Mouse (Mus musculus) heart, embryonic 12.5 days (tissue): ENCODE data around the gene Armc9. TPM values are rescaled to one million over a fixed set of nuclear protein-coding genes. Genes with fewer than 3 reads are reported as not detected.

Source experiments
- ATAC-seq: fragments of 200-750 bp; cut with Nextera tagmentation; 2 replicates; pipeline ENCODE4 v1.8.0; 2017; ENCODE audit warnings: moderate TSS enrichment, moderate library complexity; ENCODE audit not compliant: insufficient number of reproducible peaks, low FRiP score
- H3K27ac ChIP-seq: fragments of 300-500 bp; sonication (generic); 2 replicates; pipeline ENCODE4 v1.5.1; 2016; ENCODE audit warnings: mild to moderate bottlenecking, moderate library complexity; ENCODE audit not compliant: poor library complexity, severe bottlenecking
- H3K27me3 ChIP-seq: fragments of 300-500 bp; sonication (generic); replicated peaks from 2 replicates; pipeline ENCODE4 v1.6.1; 2016; ENCODE audit warnings: mild to moderate bottlenecking, moderate library complexity
- H3K36me3 ChIP-seq: fragments of 300-500 bp; sonication (generic); 2 replicates; pipeline ENCODE4 v1.6.1; 2016; ENCODE audit warnings: mild to moderate bottlenecking, moderate library complexity
- H3K4me1 ChIP-seq: fragments of 300-500 bp; sonication (generic); replicated peaks from 2 replicates; pipeline ENCODE4 v1.6.1; 2016; ENCODE audit warnings: mild to moderate bottlenecking
- H3K4me2 ChIP-seq: fragments of 300-500 bp; sonication (generic); 2 replicates; pipeline ENCODE4 v1.6.1; 2016; ENCODE audit warnings: mild to moderate bottlenecking, moderate library complexity
- H3K4me3 ChIP-seq: fragments of 300-500 bp; sonication (generic); 2 replicates; pipeline ENCODE4 v1.5.1; 2016; ENCODE audit warnings: mild to moderate bottlenecking
- H3K9ac ChIP-seq: fragments of 300-500 bp; sonication (generic); 2 replicates; pipeline ENCODE4 v1.6.1; 2016; ENCODE audit warnings: mild to moderate bottlenecking, moderate library complexity
- H3K9me3 ChIP-seq: fragments of 300-500 bp; sonication (generic); replicated peaks from 2 replicates; pipeline ENCODE4 v1.6.1; 2016; ENCODE audit warnings: mild to moderate bottlenecking, moderate library complexity
- WGBS: fragments of 180-500 bp; shearing (Covaris S2); methylation state at CpG from one replicate; pipeline ENCODE4 v1.1.7; 2016; 5-methylcytosine and 5-hydroxymethylcytosine counted together
- polyA plus RNA-seq: library from polyadenylated mRNA; unstranded; fragments of >200 nt; fragmentation: Nextera tagmentation; extraction: Ambion mirVana; gene quantifications from 2 replicates; pipeline ENCODE4 v1.2.1, GENCODE M21; 2016

Armc9 gene
- polyA plus RNA-seq, 1 experiment from 2014 or later = 14.2 TPM

GRCm38 (mm10) chr1:86253410-86253809 lies 98.8 kb downstream of the Armc9 start:
- Histone ChIP-seq H3K9ac (no peak overlapping the region), H3K27ac (no peak overlapping the region), H3K4me3 (no peak overlapping the region), H3K36me3 (peaks cover 7% of the 10 kb centered on the region), H3K27me3 (no peaks in the 10 kb centered on the region), H3K9me3 (no peaks in the 10 kb centered on the region), H3K4me2 (no peak overlapping the region), H3K4me1 (peaks cover 13% of the 10 kb centered on the region)
- no peak for ATAC-seq
- whole genome bisulfite sequencing = 77% methylated on average over 8 of the region's 8 CpGs

- no peak for ATAC-seq
- H3K4me1 ChIP-seq = peaks cover 11% of the 10 kb centered on the region
- H3K27ac ChIP-seq = no peak overlapping the region
- H3K4me3 ChIP-seq = no peak overlapping the region
- H3K4me2 ChIP-seq = no peak overlapping the region
- no peaks in the 10 kb centered on the region for H3K27me3 ChIP-seq
- no peaks in the 10 kb centered on the region for H3K36me3 ChIP-seq
- H3K9me3 ChIP-seq = no peaks in the 10 kb centered on the region
- H3K9ac ChIP-seq = no peak overlapping the region
- 70% methylated on average over 4 of the region's 4 CpGs for WGBS
Observed at GRCm38 (mm10) chr1:86256311-86256710, 101.7 kb downstream of the Armc9 start.

- Histone ChIP-seq H3K9ac (no peak overlapping the region), H3K27me3 (no peaks in the 10 kb centered on the region), H3K27ac (no peak overlapping the region), H3K9me3 (no peaks in the 10 kb centered on the region), H3K4me3 (no peak overlapping the region), H3K4me2 (no peak overlapping the region), H3K4me1 (peaks cover 11% of the 10 kb centered on the region), H3K36me3 (no peaks in the 10 kb centered on the region)
- ATAC-seq = no peak
- WGBS = 84% methylated on average over 8 of the region's 8 CpGs
Observed at GRCm38 (mm10) chr1:86257228-86257627, 102.6 kb downstream of the Armc9 start.

GRCm38 (mm10) chr1:86258171-86258824 lies 103.7 kb downstream of the Armc9 start:
- Histone ChIP-seq H3K9ac (no peak overlapping the region), H3K4me3 (no peak overlapping the region), H3K27me3 (no peaks in the 10 kb centered on the region), H3K4me2 (no peak overlapping the region), H3K27ac (no peak overlapping the region), H3K36me3 (no peaks in the 10 kb centered on the region), H3K4me1 (peaks cover 11% of the 10 kb centered on the region), H3K9me3 (no peaks in the 10 kb centered on the region)
- WGBS = 42% methylated on average over 7 of the region's 7 CpGs
- ATAC-seq = no peak

- H3K27me3 ChIP-seq = no peaks in the 10 kb centered on the region
- H3K4me1 ChIP-seq = peaks cover 6% of the 10 kb centered on the region; the same call in 1 of the 2 replicates
- no peaks in the 10 kb centered on the region for H3K9me3 ChIP-seq
- no peak overlapping the region for H3K27ac ChIP-seq
- ATAC-seq = no peak
- no peaks in the 10 kb centered on the region for H3K36me3 ChIP-seq
- H3K9ac ChIP-seq = no peak overlapping the region
- no peak overlapping the region for H3K4me3 ChIP-seq
- 52% methylated on average over 7 of the region's 7 CpGs for WGBS
- H3K4me2 ChIP-seq = no peak overlapping the region
Observed at GRCm38 (mm10) chr1:86263564-86264339, 109.2 kb downstream of the Armc9 start.

GRCm38 (mm10) chr1:86265060-86265459 lies 110.5 kb downstream of the Armc9 start:
- WGBS = 60% methylated on average over 3 of the region's 3 CpGs

GRCm38 (mm10) chr1:86268492-86269189 lies 114.1 kb downstream of the Armc9 start:
- 80% methylated on average over 9 of the region's 9 CpGs for WGBS
- no peak for ATAC-seq

More at GRCm38 (mm10) chr1:86265060-86265459, 110.5 kb downstream of the Armc9 start:
- Histone ChIP-seq H3K9me3 (no peaks in the 10 kb centered on the region), H3K4me2 (no peak overlapping the region), H3K4me1 (peaks cover 12% of the 10 kb centered on the region; the same call in 1 of the 2 replicates), H3K27me3 (no peaks in the 10 kb centered on the region), H3K9ac (no peak overlapping the region), H3K4me3 (no peak overlapping the region), H3K27ac (no peak overlapping the region), H3K36me3 (no peaks in the 10 kb centered on the region)
- no peak for ATAC-seq

GRCm38 (mm10) chr1:86269190-86269508 lies 114.6 kb downstream of the Armc9 start:
- Histone ChIP-seq H3K27ac (no peak overlapping the region), H3K4me3 (no peak overlapping the region), H3K36me3 (no peaks in the 10 kb centered on the region), H3K4me1 (peaks cover 8% of the 10 kb centered on the region; the same call in 1 of the 2 replicates), H3K4me2 (no peak overlapping the region), H3K9ac (no peak overlapping the region), H3K27me3 (no peaks in the 10 kb centered on the region), H3K9me3 (no peaks in the 10 kb centered on the region)
- 77% methylated on average over 4 of the region's 4 CpGs for WGBS
- ATAC-seq = no peak

More at GRCm38 (mm10) chr1:86268492-86269189, 114.1 kb downstream of the Armc9 start:
- H3K4me1 ChIP-seq = peaks cover 8% of the 10 kb centered on the region; the same call in 1 of the 2 replicates
- no peak overlapping the region for H3K4me2 ChIP-seq
- H3K27me3 ChIP-seq = no peaks in the 10 kb centered on the region
- H3K9ac ChIP-seq = no peak overlapping the region
- H3K4me3 ChIP-seq = no peak overlapping the region
- no peak overlapping the region for H3K27ac ChIP-seq
- H3K36me3 ChIP-seq = no peaks in the 10 kb centered on the region
- H3K9me3 ChIP-seq = no peaks in the 10 kb centered on the region

- peaks cover 8% of the 10 kb centered on the region; the same call in 1 of the 2 replicates for H3K4me1 ChIP-seq
- 81% methylated on average over 6 of the region's 6 CpGs for WGBS
- no peaks in the 10 kb centered on the region for H3K36me3 ChIP-seq
- no peak overlapping the region for H3K4me2 ChIP-seq
- H3K4me3 ChIP-seq = no peak overlapping the region
- H3K9ac ChIP-seq = no peak overlapping the region
- no peaks in the 10 kb centered on the region for H3K9me3 ChIP-seq
- H3K27me3 ChIP-seq = no peaks in the 10 kb centered on the region
- H3K27ac ChIP-seq = no peak overlapping the region
- no peak for ATAC-seq
Observed at GRCm38 (mm10) chr1:86271707-86272106, 117.1 kb downstream of the Armc9 start.

- Histone ChIP-seq H3K9ac (no peak overlapping the region), H3K4me3 (no peak overlapping the region), H3K36me3 (no peaks in the 10 kb centered on the region), H3K27me3 (no peaks in the 10 kb centered on the region), H3K27ac (no peak overlapping the region), H3K4me2 (no peak overlapping the region), H3K4me1 (no peaks in the 10 kb centered on the region), H3K9me3 (no peaks in the 10 kb centered on the region)
- no peak for ATAC-seq
- 83% methylated on average over 5 of the region's 5 CpGs for WGBS
Observed at GRCm38 (mm10) chr1:86277055-86277454, 122.5 kb downstream of the Armc9 start.
